Mouse (Mus musculus) hindbrain, embryonic 12.5 days (tissue): ENCODE measurements around the gene Pdgfc. TPM values are rescaled to one million over a fixed set of nuclear protein-coding genes. Genes with fewer than 3 reads are reported as not detected.
"Not testable (repeated sequence)": the region's sequence is repeated elsewhere in the genome, so short reads cannot be mapped to it uniquely, and the experiment has no call there.

Source experiments
- ATAC-seq: fragments of 200-750 bp; cut with Nextera tagmentation; 2 replicates; pipeline ENCODE4 v1.8.0; 2017; ENCODE audit warnings: moderate TSS enrichment; ENCODE audit not compliant: low FRiP score
- H3K27ac ChIP-seq: fragments of 300-500 bp; sonication (generic); 2 replicates; pipeline ENCODE4 v1.5.1; 2016; ENCODE audit warnings: mild to moderate bottlenecking
- H3K27me3 ChIP-seq: fragments of 300-500 bp; sonication (generic); 2 replicates; pipeline ENCODE4 v1.6.1; 2016; ENCODE audit warnings: mild to moderate bottlenecking
- H3K36me3 ChIP-seq: fragments of 300-500 bp; sonication (generic); 2 replicates; pipeline ENCODE4 v1.6.1; 2016; ENCODE audit warnings: mild to moderate bottlenecking
- H3K4me1 ChIP-seq: fragments of 300-500 bp; sonication (generic); 2 replicates; pipeline ENCODE4 v1.6.1; 2016
- H3K4me2 ChIP-seq: fragments of 300-500 bp; sonication (generic); replicated peaks from 2 replicates; pipeline ENCODE4 v1.6.1; 2016; ENCODE audit warnings: mild to moderate bottlenecking
- H3K4me3 ChIP-seq: fragments of 300-500 bp; sonication (generic); 2 replicates; pipeline ENCODE4 v1.5.1; 2016; ENCODE audit warnings: mild to moderate bottlenecking
- H3K9ac ChIP-seq: fragments of 300-500 bp; sonication (generic); 2 replicates; pipeline ENCODE4 v1.6.1; 2016; ENCODE audit warnings: mild to moderate bottlenecking, moderate library complexity
- H3K9me3 ChIP-seq: fragments of 300-500 bp; sonication (generic); replicated peaks from 2 replicates; pipeline ENCODE4 v1.6.1; 2016; ENCODE audit warnings: mild to moderate bottlenecking
- WGBS: fragments of 180-500 bp; shearing (Covaris S2); methylation state at CpG from one replicate; pipeline ENCODE4 v1.1.7; 2016; 5-methylcytosine and 5-hydroxymethylcytosine counted together
- polyA plus RNA-seq: library from polyadenylated mRNA; unstranded; fragments of >200 nt; fragmentation: Nextera tagmentation; extraction: Ambion mirVana; gene quantifications from 2 replicates; pipeline ENCODE4 v1.2.1, GENCODE M21; 2016

Pdgfc gene
- polyA plus RNA-seq, 1 experiment from 2014 or later = 16.2 TPM

GRCm38 (mm10) chr3:81127013-81127412, 90.8 kb downstream of the Pdgfc start:
- 54% methylated on average over 2 of the region's 2 CpGs for WGBS
- no peak overlapping the region for H3K4me2 ChIP-seq
- no peak overlapping the region for H3K27ac ChIP-seq
- H3K27me3 ChIP-seq = no peaks in the 10 kb centered on the region
- no peak for ATAC-seq
- H3K36me3 ChIP-seq = no peaks in the 10 kb centered on the region
- peaks cover 2% of the 10 kb centered on the region; the same call in 1 of the 2 replicates for H3K4me1 ChIP-seq
- no peak overlapping the region for H3K9ac ChIP-seq
- H3K4me3 ChIP-seq = no peak overlapping the region
- H3K9me3 ChIP-seq = no peaks in the 10 kb centered on the region

GRCm38 (mm10) chr3:81136985-81137384, 100.8 kb downstream of the Pdgfc start:
- Histone ChIP-seq H3K4me1 (no peaks in the 10 kb centered on the region), H3K9me3 (no peaks in the 10 kb centered on the region), H3K4me2 (no peak overlapping the region), H3K27me3 (no peaks in the 10 kb centered on the region), H3K4me3 (no peak overlapping the region), H3K9ac (no peak overlapping the region), H3K36me3 (no peaks in the 10 kb centered on the region), H3K27ac (no peak overlapping the region)
- no peak for ATAC-seq
- 88% methylated on average over 3 of the region's 3 CpGs for WGBS

- not testable (repeated sequence) for H3K27me3 ChIP-seq, H3K36me3 ChIP-seq, H3K4me1 ChIP-seq, ATAC-seq, H3K27ac ChIP-seq, H3K4me2 ChIP-seq, H3K4me3 ChIP-seq, H3K9me3 ChIP-seq, H3K9ac ChIP-seq
- WGBS = 88% methylated on average over 1 of the region's 1 CpGs
Measured at GRCm38 (mm10) chr3:81138030-81138429, 101.8 kb downstream of the Pdgfc start.

- H3K4me2 ChIP-seq = no peak overlapping the region
Measured at GRCm38 (mm10) chr3:81143730-81144129, 107.5 kb downstream of the Pdgfc start.

GRCm38 (mm10) chr3:81149109-81149521, 112.9 kb downstream of the Pdgfc start:
- Histone ChIP-seq H3K27ac (no peak overlapping the region), H3K9me3 (no peaks in the 10 kb centered on the region), H3K4me1 (peaks cover 5% of the 10 kb centered on the region; the same call in 1 of the 2 replicates), H3K4me2 (no peak overlapping the region), H3K9ac (no peak overlapping the region), H3K27me3 (no peaks in the 10 kb centered on the region), H3K4me3 (no peak overlapping the region), H3K36me3 (no peaks in the 10 kb centered on the region)
- ATAC-seq = no peak
- 70% methylated on average over 3 of the region's 3 CpGs for WGBS

More at GRCm38 (mm10) chr3:81143730-81144129, 107.5 kb downstream of the Pdgfc start:
- Histone ChIP-seq H3K4me3 (no peak overlapping the region), H3K36me3 (no peaks in the 10 kb centered on the region), H3K27ac (no peak overlapping the region), H3K9me3 (no peaks in the 10 kb centered on the region), H3K4me1 (no peaks in the 10 kb centered on the region), H3K27me3 (no peaks in the 10 kb centered on the region), H3K9ac (no peak overlapping the region)
- no peak for ATAC-seq

GRCm38 (mm10) chr3:81150228-81150627, 114.0 kb downstream of the Pdgfc start:
- Histone ChIP-seq H3K9me3 (no peaks in the 10 kb centered on the region), H3K9ac (no peak overlapping the region), H3K27ac (no peak overlapping the region), H3K27me3 (no peaks in the 10 kb centered on the region), H3K36me3 (no peaks in the 10 kb centered on the region), H3K4me3 (no peak overlapping the region), H3K4me2 (no peak overlapping the region), H3K4me1 (peaks cover 5% of the 10 kb centered on the region; the same call in 1 of the 2 replicates)
- ATAC-seq = peak; percentile 22; the same call in 1 of the 2 replicates

- Histone ChIP-seq H3K27ac (no peak overlapping the region), H3K4me2 (no peak overlapping the region), H3K4me3 (no peak overlapping the region), H3K36me3 (no peaks in the 10 kb centered on the region), H3K27me3 (no peaks in the 10 kb centered on the region), H3K9ac (no peak overlapping the region), H3K9me3 (no peaks in the 10 kb centered on the region), H3K4me1 (0 out of 2 replicates have a peak, but pooled peaks cover 2% of the 10 kb centered on the region)
- no peak for ATAC-seq
- 70% methylated on average over 1 of the region's 1 CpGs for WGBS
Measured at GRCm38 (mm10) chr3:81154420-81154819, 118.2 kb downstream of the Pdgfc start.

GRCm38 (mm10) chr3:81160457-81161165, 124.4 kb downstream of the Pdgfc start:
- Histone ChIP-seq H3K27ac (no peak overlapping the region), H3K4me3 (no peak overlapping the region), H3K27me3 (no peaks in the 10 kb centered on the region), H3K36me3 (no peaks in the 10 kb centered on the region), H3K4me2 (no peak overlapping the region), H3K9ac (no peak overlapping the region), H3K4me1 (no peaks in the 10 kb centered on the region), H3K9me3 (no peaks in the 10 kb centered on the region)
- no peak for ATAC-seq

GRCm38 (mm10) chr3:81162129-81162528, 125.9 kb downstream of the Pdgfc start:
- Histone ChIP-seq H3K4me2 (no peak overlapping the region), H3K9me3 (no peaks in the 10 kb centered on the region), H3K27ac (no peak overlapping the region), H3K4me1 (no peaks in the 10 kb centered on the region), H3K4me3 (no peak overlapping the region), H3K27me3 (no peaks in the 10 kb centered on the region), H3K9ac (no peak overlapping the region), H3K36me3 (no peaks in the 10 kb centered on the region)
- ATAC-seq = no peak
- 94% methylated on average over 4 of the region's 4 CpGs for WGBS

GRCm38 (mm10) chr3:81164091-81164490, 127.9 kb downstream of the Pdgfc start:
- 94% methylated on average over 5 of the region's 5 CpGs for WGBS
- H3K9ac ChIP-seq = no peak overlapping the region
- H3K9me3 ChIP-seq = no peaks in the 10 kb centered on the region
- H3K36me3 ChIP-seq = no peaks in the 10 kb centered on the region
- no peak overlapping the region for H3K4me3 ChIP-seq
- no peak overlapping the region for H3K27ac ChIP-seq
- H3K4me1 ChIP-seq = no peaks in the 10 kb centered on the region
- ATAC-seq = no peak
- H3K27me3 ChIP-seq = no peaks in the 10 kb centered on the region
- no peak overlapping the region for H3K4me2 ChIP-seq

GRCm38 (mm10) chr3:81170073-81170809, 134.0 kb downstream of the Pdgfc start:
- Histone ChIP-seq H3K4me1 (no peaks in the 10 kb centered on the region), H3K9me3 (no peaks in the 10 kb centered on the region), H3K4me3 (no peak overlapping the region), H3K27ac (no peak overlapping the region), H3K4me2 (no peak overlapping the region), H3K27me3 (no peaks in the 10 kb centered on the region), H3K36me3 (no peaks in the 10 kb centered on the region), H3K9ac (no peak overlapping the region)
- 69% methylated on average over 4 of the region's 4 CpGs for WGBS
- ATAC-seq = no peak

GRCm38 (mm10) chr3:81174832-81175231, 138.6 kb downstream of the Pdgfc start:
- no peak for ATAC-seq
- no peaks in the 10 kb centered on the region for H3K27me3 ChIP-seq

More at GRCm38 (mm10) chr3:81174832-81175231, 138.6 kb downstream of the Pdgfc start:
- WGBS = 92% methylated on average over 3 of the region's 3 CpGs
- H3K9me3 ChIP-seq = no peaks in the 10 kb centered on the region
- H3K36me3 ChIP-seq = no peaks in the 10 kb centered on the region
- H3K27ac ChIP-seq = no peak overlapping the region
- no peak overlapping the region for H3K4me3 ChIP-seq
- H3K9ac ChIP-seq = no peak overlapping the region
- no peaks in the 10 kb centered on the region for H3K4me1 ChIP-seq
- no peak overlapping the region for H3K4me2 ChIP-seq
